In genomic region chr19:21769796-21770195, GRCm38 (mm10) we compare ENCODE assay signal across 13 mouse cellular contexts.
"Had no signal": no experiment of that assay in that cellular context is flagged by ENCODE, and none has a peak within 500 bp of the region (broad histone marks: within the 10 kb centered on the region; RNA-seq: fewer than 3 reads in every experiment).

No protein-coding gene starts in this region.

- H3K4me2 ChIP-seq: liver, embryonic 13.5 days; midbrain, embryonic 13.5 days had no signal

- H3K27ac ChIP-seq: liver, embryonic 13.5 days; midbrain, embryonic 10.5 days; midbrain, embryonic 13.5 days had no signal

- H3K9me3 ChIP-seq: liver, embryonic 13.5 days; megakaryocyte, embryonic 14.5 days; midbrain, embryonic 10.5 days; midbrain, embryonic 13.5 days had no signal

- DNase-seq: kidney, adult 8-10 months; kidney, postnatal 14 days; kidney, postnatal 4 days; left cerebral cortex, postnatal 4 days; liver, embryonic 13.5 days; lung, adult 2 months; lung, postnatal 36 days; thymus, adult 18-20 months; thymus, postnatal 36 days had no signal

- H3K36me3 ChIP-seq: liver, embryonic 13.5 days; midbrain, embryonic 10.5 days; midbrain, embryonic 13.5 days had no signal

- H3K4me3 ChIP-seq: liver, embryonic 13.5 days; megakaryocyte, embryonic 14.5 days; midbrain, embryonic 10.5 days; midbrain, embryonic 13.5 days had no signal

- H3K9ac ChIP-seq: liver, embryonic 13.5 days; midbrain, embryonic 13.5 days had no signal

- H3K4me1 ChIP-seq: liver, embryonic 13.5 days; midbrain, embryonic 10.5 days; midbrain, embryonic 13.5 days had no signal

- ATAC-seq: lung, postnatal 0 days; midbrain, embryonic 13.5 days had no signal

- H3K27me3 ChIP-seq: liver, embryonic 13.5 days; midbrain, embryonic 13.5 days had no signal
